Mouse (Mus musculus) limb, embryonic 14.5 days (tissue): ENCODE data around the gene Scfd2. TPM values are rescaled to one million over a fixed set of nuclear protein-coding genes. Genes with fewer than 3 reads are reported as not detected.

Experiments used
- ATAC-seq: fragments of 200-750 bp; cut with Nextera tagmentation; 2 replicates; pipeline ENCODE4 v1.8.0; 2017; ENCODE audit warnings: low read depth, moderate number of reproducible peaks, moderate TSS enrichment; ENCODE audit not compliant: low FRiP score
- DNase-seq: peaks from one replicate; pipeline ENCODE4 v3.0.0-alpha.2; 2015; ENCODE audit warnings: low spot score
- H3K27ac ChIP-seq: fragments of 300-500 bp; sonication (generic); replicated peaks from 2 replicates; pipeline ENCODE4 v1.5.1; 2014; ENCODE audit warnings: low read depth, mild to moderate bottlenecking, low read length, moderate library complexity, mixed read lengths
- H3K27me3 ChIP-seq: fragments of 300-500 bp; sonication (generic); 2 replicates; pipeline ENCODE4 v1.6.1; 2014; ENCODE audit warnings: low read length, mixed read lengths; ENCODE audit not compliant: control insufficient read depth, insufficient read depth
- H3K36me3 ChIP-seq: fragments of 300-500 bp; sonication (generic); 2 replicates; pipeline ENCODE4 v1.6.1; 2014; ENCODE audit warnings: mild to moderate bottlenecking, low read length, moderate library complexity, mixed read lengths; ENCODE audit not compliant: control insufficient read depth, insufficient read depth
- H3K4me1 ChIP-seq: fragments of 300-500 bp; sonication (generic); 2 replicates; pipeline ENCODE4 v1.6.1; 2014; ENCODE audit warnings: antibody characterized with exemption, low read length, mixed read lengths; ENCODE audit not compliant: control insufficient read depth, insufficient read depth
- H3K4me2 ChIP-seq: fragments of 300-500 bp; sonication (generic); replicated peaks from 2 replicates; pipeline ENCODE4 v1.6.1; 2014; ENCODE audit warnings: low read depth, mild to moderate bottlenecking, low read length, moderate library complexity; ENCODE audit not compliant: severe bottlenecking
- H3K4me3 ChIP-seq: fragments of 300-500 bp; sonication (generic); replicated peaks from 2 replicates; pipeline ENCODE4 v1.5.1; 2014; ENCODE audit warnings: low read length
- H3K9ac ChIP-seq: fragments of 300-500 bp; sonication (generic); 2 replicates; pipeline ENCODE4 v1.6.1; 2014; ENCODE audit warnings: mild to moderate bottlenecking, low read depth, low read length, moderate library complexity; ENCODE audit not compliant: severe bottlenecking
- H3K9me3 ChIP-seq: fragments of 300-500 bp; sonication (generic); 2 replicates; pipeline ENCODE4 v1.6.1; 2016; ENCODE audit warnings: low read length; ENCODE audit not compliant: control insufficient read depth
- POLR2A ChIP-seq: fragments of 200-500 bp; IDR thresholded peaks from 2 replicates; pipeline ENCODE4 v1.8.0; 2012; ENCODE audit warnings: inconsistent platforms, mild to moderate bottlenecking, moderate library complexity, borderline replicate concordance; ENCODE audit not compliant: insufficient read depth, insufficient read length; ENCODE audit errors: extremely low read depth
- WGBS: fragments of 180-500 bp; shearing (Covaris S2); extraction: QIAGEN DNeasy Blood & Tissue Kit; methylation state at CpG from one replicate; pipeline ENCODE4 v1.1.7; 2014; 5-methylcytosine and 5-hydroxymethylcytosine counted together
- polyA plus RNA-seq, 2 experiments: library from polyadenylated mRNA; depleted of rRNA in 1 of 2; stranded (reverse) in 1 of 2; unstranded in 1 of 2; fragments of >200 nt; fragmentation: Nextera tagmentation in 1 of 2; extraction: Ambion mirVana in 1 of 2; gene quantifications; 2 replicates each; pipeline versions ENCODE4 v1.2.1 to v1.2.3; 2012 to 2014

Scfd2 gene
- polyA plus RNA-seq, 2 experiments, result 9.6 to 16.2 TPM

DNA sequence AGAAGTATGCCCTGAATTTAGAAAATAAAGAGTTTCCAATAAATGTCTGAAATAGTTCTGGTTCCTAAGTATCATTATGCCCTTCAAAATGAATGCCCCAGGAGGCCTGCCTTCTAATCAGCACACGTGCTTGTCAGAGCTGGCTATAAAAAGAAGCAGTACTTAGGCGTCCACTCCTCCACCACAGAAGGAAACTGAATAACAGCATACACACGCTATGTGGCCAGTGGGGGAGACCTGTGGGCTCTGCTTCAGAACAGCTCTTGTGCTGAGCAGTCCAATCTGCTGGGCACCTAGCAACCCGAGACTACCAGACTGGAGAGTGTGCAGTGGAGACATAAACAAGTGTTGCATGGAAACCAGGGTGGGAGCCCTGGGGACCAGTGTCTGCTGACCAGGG is 231.4 kb downstream of the Scfd2 start:
- 18% methylated on average over 4 of the region's 4 CpGs for WGBS
- no peak overlapping the region for H3K4me3 ChIP-seq
- ATAC-seq (no peak), DNase-seq (no peak)
- no peaks in the 10 kb centered on the region for H3K36me3 ChIP-seq
- peaks cover 22% of the 10 kb centered on the region for H3K4me1 ChIP-seq
- H3K9me3 ChIP-seq, result no peaks in the 10 kb centered on the region
- H3K27me3 ChIP-seq, result no peaks in the 10 kb centered on the region
- no peak overlapping the region for H3K27ac ChIP-seq
- no peak overlapping the region for H3K4me2 ChIP-seq
- TF ChIP-seq POLR2A, result no peak
- H3K9ac ChIP-seq, result no peak overlapping the region

DNA sequence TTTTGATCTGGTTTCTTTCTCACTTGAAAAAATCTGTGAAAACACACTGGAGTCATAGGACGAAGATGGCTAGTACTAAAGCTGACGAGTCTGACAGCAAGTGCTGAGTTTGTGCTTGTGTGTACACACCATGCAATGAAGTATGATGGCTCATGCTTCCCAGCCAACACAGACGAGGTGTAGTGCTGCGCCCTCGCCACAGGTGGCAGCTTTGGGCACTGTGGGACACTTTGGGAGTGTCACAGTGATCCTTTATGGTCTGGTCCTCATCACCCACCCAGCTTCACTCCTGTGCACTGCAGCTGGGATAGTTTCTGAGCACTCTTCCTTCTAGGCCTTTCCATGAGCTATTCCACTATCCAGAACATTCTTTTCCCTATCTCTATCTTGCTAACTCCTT is 234.4 kb downstream of the Scfd2 start:
- Histone ChIP-seq H3K9ac (no peak overlapping the region), H3K4me3 (no peak overlapping the region), H3K9me3 (no peaks in the 10 kb centered on the region), H3K4me2 (no peak overlapping the region), H3K27me3 (no peaks in the 10 kb centered on the region), H3K36me3 (no peaks in the 10 kb centered on the region), H3K27ac (no peak overlapping the region), H3K4me1 (peaks cover 21% of the 10 kb centered on the region)
- ATAC-seq (no peak), DNase-seq (no peak)
- 76% methylated on average over 5 of the region's 5 CpGs for WGBS
- TF ChIP-seq POLR2A, result no peak

GRCm38 (mm10) chr5:74296096-74296495 is 235.5 kb downstream of the Scfd2 start:
- Histone ChIP-seq H3K27me3 (no peaks in the 10 kb centered on the region), H3K4me2 (no peak overlapping the region), H3K4me1 (peaks cover 20% of the 10 kb centered on the region), H3K9ac (no peak overlapping the region), H3K9me3 (no peaks in the 10 kb centered on the region), H3K27ac (peak overlapping the region; percentile 41; the same call in 1 of the 2 replicates), H3K4me3 (no peak overlapping the region), H3K36me3 (no peaks in the 10 kb centered on the region)
- WGBS, result 53% methylated on average over 5 of the region's 5 CpGs
- no peak for DNase-seq
- ATAC-seq, result peak; percentile 32; the same call in 1 of the 2 replicates
- no peak for TF ChIP-seq POLR2A

GRCm38 (mm10) chr5:74293513-74293912 is 238.0 kb downstream of the Scfd2 start:
- no peak for DNase-seq
- peaks cover 8% of the 10 kb centered on the region for H3K4me1 ChIP-seq
- no peak for ATAC-seq
- H3K9ac ChIP-seq, result no peak overlapping the region
- no peak for TF ChIP-seq POLR2A
- no peak overlapping the region for H3K4me3 ChIP-seq
- H3K27ac ChIP-seq, result no peak overlapping the region
- no peak overlapping the region for H3K4me2 ChIP-seq
- no peaks in the 10 kb centered on the region for H3K36me3 ChIP-seq
- no peaks in the 10 kb centered on the region for H3K9me3 ChIP-seq
- no peaks in the 10 kb centered on the region for H3K27me3 ChIP-seq
- WGBS, result 76% methylated on average over 5 of the region's 5 CpGs

DNA sequence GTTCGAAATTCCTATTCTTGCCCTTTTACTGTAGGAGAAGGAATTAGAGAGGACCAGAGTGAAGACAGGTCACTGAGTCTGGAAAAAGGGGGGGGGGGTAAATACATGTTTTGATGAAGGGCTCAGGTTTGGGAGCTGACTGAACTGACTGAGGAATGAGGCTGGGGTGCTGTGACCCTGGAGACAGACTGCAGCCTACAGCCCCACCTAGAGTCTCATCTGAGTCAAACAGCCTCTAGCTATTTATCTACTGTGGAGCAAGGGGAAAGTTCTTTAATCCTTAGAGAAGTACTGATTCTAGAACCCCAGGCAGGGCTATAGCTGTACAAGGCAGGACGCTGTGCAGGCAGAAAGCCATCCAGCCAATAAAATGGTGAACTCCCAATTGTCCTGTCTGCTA is 239.5 kb downstream of the Scfd2 start:
- H3K4me2 ChIP-seq, result no peak overlapping the region
- ATAC-seq, result no peak
- no peak for TF ChIP-seq POLR2A
- H3K4me1 ChIP-seq, result peaks cover 11% of the 10 kb centered on the region
- no peaks in the 10 kb centered on the region for H3K9me3 ChIP-seq
- H3K4me3 ChIP-seq, result no peak overlapping the region
- no peak for DNase-seq
- H3K9ac ChIP-seq, result no peak overlapping the region
- no peak overlapping the region for H3K27ac ChIP-seq
- no peaks in the 10 kb centered on the region for H3K27me3 ChIP-seq
- WGBS, result 72% methylated on average over 2 of the region's 2 CpGs
- H3K36me3 ChIP-seq, result no peaks in the 10 kb centered on the region

DNA sequence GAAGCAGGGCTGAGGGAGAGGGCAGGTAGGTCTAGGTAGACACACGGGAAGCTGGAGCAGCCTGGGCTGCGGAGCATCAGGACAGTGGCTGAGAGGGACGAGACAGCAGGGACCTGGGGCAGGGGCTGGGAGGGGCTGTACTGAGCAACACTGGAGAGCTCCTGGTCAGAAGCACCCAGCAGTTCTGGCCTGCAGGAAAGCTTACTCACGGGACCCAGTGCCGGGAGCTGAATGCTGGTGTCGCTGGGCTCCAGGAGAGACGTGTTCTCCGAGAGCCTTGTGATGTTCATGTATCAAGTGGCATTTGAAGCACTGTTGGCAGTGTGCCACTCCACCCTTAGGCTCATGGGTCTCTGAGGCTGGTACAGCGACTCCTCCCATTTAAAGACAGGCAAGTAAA is 240.0 kb downstream of the Scfd2 start:
- H3K9me3 ChIP-seq, result no peaks in the 10 kb centered on the region
- H3K9ac ChIP-seq, result no peak overlapping the region
- ATAC-seq, result no peak
- H3K4me1 ChIP-seq, result peaks cover 13% of the 10 kb centered on the region
- no peak for DNase-seq
- H3K27me3 ChIP-seq, result no peaks in the 10 kb centered on the region
- H3K36me3 ChIP-seq, result no peaks in the 10 kb centered on the region
- 68% methylated on average over 9 of the region's 9 CpGs for WGBS
- no peak overlapping the region for H3K4me3 ChIP-seq
- no peak for TF ChIP-seq POLR2A
- H3K4me2 ChIP-seq, result no peak overlapping the region
- H3K27ac ChIP-seq, result no peak overlapping the region
